Mouse (Mus musculus): ENCODE measurements around the gene Ppp1r21. TPM values are rescaled to one million over a fixed set of nuclear protein-coding genes. Genes with fewer than 3 reads are reported as not detected.
A peak's percentile ranks its signal among the peaks of the same experiment; 100 is the strongest.

The Ppp1r21 gene
- polyA plus RNA-seq, 1 experiment from 2014 or later = 33.1 TPM

- no peak overlapping the region for H3K4me3 ChIP-seq (ENCODE audit: low read length)
- no peaks in the 10 kb centered on the region for H3K27me3 ChIP-seq (ENCODE audit: insufficient read depth, low read length)
- 75% methylated on average over 14 of the region's 14 CpGs for WGBS
- no peaks in the 10 kb centered on the region for H3K4me1 ChIP-seq (ENCODE audit: insufficient read depth, low read length)
- no peaks in the 10 kb centered on the region for H3K36me3 ChIP-seq (ENCODE audit: insufficient read depth, low read length)
- no peak overlapping the region for H3K27ac ChIP-seq (ENCODE audit: low read length)
- no peak overlapping the region for H3K9ac ChIP-seq (replicated peaks; ENCODE audit: low read length)
- ATAC-seq (ENCODE audit: low FRiP score, low TSS enrichment) = no peak
- no peak overlapping the region for H3K4me2 ChIP-seq (replicated peaks; ENCODE audit: low read depth, low read length)
- no peaks in the 10 kb centered on the region for H3K9me3 ChIP-seq (ENCODE audit: low read length)
These were observed 35.7 kb upstream of the Ppp1r21 start for GRCm38 (mm10) chr17:88494121-88494771.

GRCm38 (mm10) chr17:88494772-88495132 lies 35.2 kb upstream of the Ppp1r21 start:
- H3K4me2 ChIP-seq (replicated peaks; ENCODE audit: low read depth, low read length) = no peak overlapping the region
- H3K36me3 ChIP-seq (ENCODE audit: insufficient read depth, low read length) = 0 out of 2 replicates have a peak, but pooled peaks cover under 1% of the 10 kb centered on the region
- no peaks in the 10 kb centered on the region for H3K9me3 ChIP-seq (ENCODE audit: low read length)
- H3K4me1 ChIP-seq (ENCODE audit: insufficient read depth, low read length) = no peaks in the 10 kb centered on the region
- 84% methylated on average over 10 of the region's 10 CpGs for WGBS
- H3K9ac ChIP-seq (replicated peaks; ENCODE audit: low read length) = no peak overlapping the region
- ATAC-seq (ENCODE audit: low FRiP score, low TSS enrichment) = no peak
- no peaks in the 10 kb centered on the region for H3K27me3 ChIP-seq (ENCODE audit: insufficient read depth, low read length)
- H3K4me3 ChIP-seq (ENCODE audit: low read length) = no peak overlapping the region
- no peak overlapping the region for H3K27ac ChIP-seq (ENCODE audit: low read length)

- Histone ChIP-seq H3K4me2 (replicated peaks; ENCODE audit: low read depth, low read length) (no peak overlapping the region), H3K27me3 (ENCODE audit: insufficient read depth, low read length) (no peaks in the 10 kb centered on the region), H3K9ac (replicated peaks; ENCODE audit: low read length) (no peak overlapping the region), H3K9me3 (ENCODE audit: low read length) (no peaks in the 10 kb centered on the region), H3K36me3 (ENCODE audit: insufficient read depth, low read length) (0 out of 2 replicates have a peak, but pooled peaks cover 3% of the 10 kb centered on the region), H3K4me1 (ENCODE audit: insufficient read depth, low read length) (no peaks in the 10 kb centered on the region), H3K27ac (ENCODE audit: low read length) (no peak overlapping the region), H3K4me3 (ENCODE audit: low read length) (no peak overlapping the region)
- WGBS = 89% methylated on average over 5 of the region's 5 CpGs
- no peak for ATAC-seq (ENCODE audit: low FRiP score, low TSS enrichment)
These were observed 31.7 kb upstream of the Ppp1r21 start for GRCm38 (mm10) chr17:88498090-88498682.

GRCm38 (mm10) chr17:88504056-88504455 lies 25.9 kb upstream of the Ppp1r21 start:
- H3K36me3 ChIP-seq (ENCODE audit: insufficient read depth, low read length) = 0 out of 2 replicates have a peak, but pooled peaks cover 3% of the 10 kb centered on the region
- H3K9me3 ChIP-seq (ENCODE audit: low read length) = no peaks in the 10 kb centered on the region
- 96% methylated on average over 13 of the region's 13 CpGs for WGBS
- H3K27ac ChIP-seq (ENCODE audit: low read length) = no peak overlapping the region
- no peaks in the 10 kb centered on the region for H3K27me3 ChIP-seq (ENCODE audit: insufficient read depth, low read length)
- H3K4me3 ChIP-seq (ENCODE audit: low read length) = no peak overlapping the region
- H3K4me2 ChIP-seq (replicated peaks; ENCODE audit: low read depth, low read length) = no peak overlapping the region
- no peak overlapping the region for H3K9ac ChIP-seq (replicated peaks; ENCODE audit: low read length)
- H3K4me1 ChIP-seq (ENCODE audit: insufficient read depth, low read length) = no peaks in the 10 kb centered on the region
- no peak for ATAC-seq (ENCODE audit: low FRiP score, low TSS enrichment)

- H3K27me3 ChIP-seq (ENCODE audit: insufficient read depth, low read length) = no peaks in the 10 kb centered on the region
- no peaks in the 10 kb centered on the region for H3K36me3 ChIP-seq (ENCODE audit: insufficient read depth, low read length)
- no peaks in the 10 kb centered on the region for H3K4me1 ChIP-seq (ENCODE audit: insufficient read depth, low read length)
- no peaks in the 10 kb centered on the region for H3K9me3 ChIP-seq (ENCODE audit: low read length)
- no peak overlapping the region for H3K9ac ChIP-seq (replicated peaks; ENCODE audit: low read length)
- H3K4me3 ChIP-seq (ENCODE audit: low read length) = no peak overlapping the region
- no peak overlapping the region for H3K27ac ChIP-seq (ENCODE audit: low read length)
- H3K4me2 ChIP-seq (replicated peaks; ENCODE audit: low read depth, low read length) = no peak overlapping the region
- WGBS = 50% methylated on average over 10 of the region's 10 CpGs
- no peak for ATAC-seq (ENCODE audit: low FRiP score, low TSS enrichment)
These were observed 24.6 kb upstream of the Ppp1r21 start for GRCm38 (mm10) chr17:88505275-88505723.

GRCm38 (mm10) chr17:88505941-88506340 lies 24.0 kb upstream of the Ppp1r21 start:
- Histone ChIP-seq H3K36me3 (ENCODE audit: insufficient read depth, low read length) (no peaks in the 10 kb centered on the region), H3K9me3 (ENCODE audit: low read length) (no peaks in the 10 kb centered on the region), H3K4me2 (replicated peaks; ENCODE audit: low read depth, low read length) (no peak overlapping the region), H3K4me3 (ENCODE audit: low read length) (no peak overlapping the region), H3K9ac (replicated peaks; ENCODE audit: low read length) (no peak overlapping the region), H3K27ac (ENCODE audit: low read length) (no peak overlapping the region), H3K27me3 (ENCODE audit: insufficient read depth, low read length) (no peaks in the 10 kb centered on the region), H3K4me1 (ENCODE audit: insufficient read depth, low read length) (no peaks in the 10 kb centered on the region)
- WGBS = 91% methylated on average over 15 of the region's 15 CpGs
- no peak for ATAC-seq (ENCODE audit: low FRiP score, low TSS enrichment)

GRCm38 (mm10) chr17:88507376-88507775 lies 22.5 kb upstream of the Ppp1r21 start:
- Histone ChIP-seq H3K27ac (ENCODE audit: low read length) (no peak overlapping the region), H3K4me2 (replicated peaks; ENCODE audit: low read depth, low read length) (no peak overlapping the region), H3K27me3 (ENCODE audit: insufficient read depth, low read length) (no peaks in the 10 kb centered on the region), H3K9me3 (ENCODE audit: low read length) (no peaks in the 10 kb centered on the region), H3K36me3 (ENCODE audit: insufficient read depth, low read length) (no peaks in the 10 kb centered on the region), H3K4me3 (ENCODE audit: low read length) (no peak overlapping the region), H3K9ac (replicated peaks; ENCODE audit: low read length) (no peak overlapping the region), H3K4me1 (ENCODE audit: insufficient read depth, low read length) (no peaks in the 10 kb centered on the region)
- WGBS = 87% methylated on average over 10 of the region's 10 CpGs
- ATAC-seq (ENCODE audit: low FRiP score, low TSS enrichment) = no peak

GRCm38 (mm10) chr17:88508846-88509508 lies 20.9 kb upstream of the Ppp1r21 start:
- peak overlapping the region; percentile 2; the same call in 1 of the 2 replicates for H3K4me3 ChIP-seq (ENCODE audit: low read length)
- H3K27me3 ChIP-seq (ENCODE audit: insufficient read depth, low read length) = no peaks in the 10 kb centered on the region
- H3K27ac ChIP-seq (ENCODE audit: low read length) = no peak overlapping the region
- H3K9ac ChIP-seq (replicated peaks; ENCODE audit: low read length) = peak overlapping the region; percentile 3; the same call in 1 of the 2 replicates
- no peaks in the 10 kb centered on the region for H3K9me3 ChIP-seq (ENCODE audit: low read length)
- peak overlapping the region; percentile 35 for H3K4me2 ChIP-seq (replicated peaks; ENCODE audit: low read depth, low read length)
- H3K4me1 ChIP-seq (ENCODE audit: insufficient read depth, low read length) = no peaks in the 10 kb centered on the region
- H3K36me3 ChIP-seq (ENCODE audit: insufficient read depth, low read length) = no peaks in the 10 kb centered on the region
- 21% methylated on average over 12 of the region's 12 CpGs for WGBS
- peak; percentile 77 for ATAC-seq (ENCODE audit: low FRiP score, low TSS enrichment)

- no peak overlapping the region for H3K4me3 ChIP-seq (ENCODE audit: low read length)
- 76% methylated on average over 3 of the region's 3 CpGs for WGBS
These were observed 19.9 kb upstream of the Ppp1r21 start for GRCm38 (mm10) chr17:88509999-88510398.

More at GRCm38 (mm10) chr17:88509999-88510398, 19.9 kb upstream of the Ppp1r21 start:
- ATAC-seq (ENCODE audit: low FRiP score, low TSS enrichment) = no peak
- Histone ChIP-seq H3K27me3 (ENCODE audit: insufficient read depth, low read length) (no peaks in the 10 kb centered on the region), H3K36me3 (ENCODE audit: insufficient read depth, low read length) (no peaks in the 10 kb centered on the region), H3K9ac (replicated peaks; ENCODE audit: low read length) (no peak overlapping the region), H3K4me2 (replicated peaks; ENCODE audit: low read depth, low read length) (no peak overlapping the region), H3K27ac (ENCODE audit: low read length) (no peak overlapping the region), H3K4me1 (ENCODE audit: insufficient read depth, low read length) (no peaks in the 10 kb centered on the region), H3K9me3 (ENCODE audit: low read length) (no peaks in the 10 kb centered on the region)

Data from kidney, embryonic 16.5 days (tissue).